22 mouse cellular contexts compared by ENCODE assay signal in genomic region chr11:82471076-82471475, GRCm38 (mm10).
DNase-seq lines count a peak whose midpoint lies in the region; ATAC-seq lines count a peak whose summit lies in the region.
"Had no signal": no experiment of that assay in that cellular context is flagged by ENCODE, and none has a peak within 500 bp of the region (broad histone marks: within the 10 kb centered on the region; RNA-seq: fewer than 3 reads in every experiment).

No protein-coding gene starts in this region.

- H3K4me2 ChIP-seq in midbrain, embryonic 14.5 days (ENCODE audit: low read length): no peak overlapping the region
- H3K4me2 ChIP-seq: embryonic facial prominence, embryonic 12.5 days; forebrain, embryonic 12.5 days had no signal

- peaks cover 18% of the 10 kb centered on the region for H3K4me1 ChIP-seq in midbrain, embryonic 10.5 days
- H3K4me1 ChIP-seq in midbrain, embryonic 14.5 days (ENCODE audit: control insufficient read depth, insufficient read depth, low read length): peaks cover 14% of the 10 kb centered on the region; the same call in 1 of the 2 replicates
- H3K4me1 ChIP-seq: embryonic facial prominence, embryonic 12.5 days had no signal

- no peaks in the 10 kb centered on the region for H3K36me3 ChIP-seq in midbrain, embryonic 10.5 days
- H3K36me3 ChIP-seq in midbrain, embryonic 14.5 days (ENCODE audit: control insufficient read depth, insufficient read depth, low read length): no peaks in the 10 kb centered on the region
- H3K36me3 ChIP-seq: embryonic facial prominence, embryonic 10.5 days; embryonic facial prominence, embryonic 12.5 days; forebrain, embryonic 12.5 days had no signal

- H3K4me3 ChIP-seq in midbrain, embryonic 10.5 days: no peak overlapping the region
- no peak overlapping the region for H3K4me3 ChIP-seq in midbrain, embryonic 14.5 days (replicated peaks; ENCODE audit: low read depth, low read length)
- H3K4me3 ChIP-seq: embryonic facial prominence, embryonic 10.5 days; embryonic facial prominence, embryonic 12.5 days; forebrain, embryonic 12.5 days had no signal

- ATAC-seq in midbrain, embryonic 14.5 days (ENCODE audit: low FRiP score, low TSS enrichment): no peak
- ATAC-seq: CD4-positive, CD25-positive, alpha-beta regulatory T cell, adult 4 months; forebrain, embryonic 14.5 days; forebrain, embryonic 16.5 days; Patski had no signal

- DNase-seq in midbrain, embryonic 10.5 days (ENCODE audit: low spot score): no peak
- DNase-seq in midbrain, embryonic 14.5 days: no peak
- DNase-seq in ES-CJ7 (ENCODE audit: low read depth, low spot score) (peak; percentile 50), WW6 (ENCODE audit: low read depth, low spot score) (peak; percentile 16), MN1 (ENCODE audit: low spot score) (no peak)
- DNase-seq in c-Kit-positive CD71-positive TER-119-positive erythroid progenitor cells, embryonic 14.5 days (ENCODE audit: low spot score): no peak
- DNase-seq: adrenal gland, adult 2 months; adrenal gland, postnatal 10 days; adrenal gland, postnatal 25 days; B cell, adult 2 months; cerebellum, adult 11-12 months; cerebellum, adult 2 months; cerebellum, adult 9-10 months; cerebellum, postnatal 10 days; cerebellum, postnatal 25 days had no signal

- no peak overlapping the region for H3K9ac ChIP-seq in midbrain, embryonic 14.5 days (replicated peaks; ENCODE audit: low read length)
- H3K9ac ChIP-seq: embryonic facial prominence, embryonic 12.5 days; forebrain, embryonic 12.5 days had no signal

- 83% methylated on average over 1 of the region's 1 CpGs for WGBS in midbrain, embryonic 10.5 days
- WGBS in midbrain, embryonic 14.5 days: 94% methylated on average over 1 of the region's 1 CpGs

- no peaks in the 10 kb centered on the region for H3K9me3 ChIP-seq in midbrain, embryonic 10.5 days (replicated peaks)
- H3K9me3 ChIP-seq in midbrain, embryonic 14.5 days (ENCODE audit: control insufficient read depth, low read length): no peaks in the 10 kb centered on the region
- H3K9me3 ChIP-seq: embryonic facial prominence, embryonic 10.5 days; embryonic facial prominence, embryonic 12.5 days; forebrain, embryonic 12.5 days had no signal

- H3K27me3 ChIP-seq in midbrain, embryonic 10.5 days (ENCODE audit: low read depth, poor library complexity, severe bottlenecking): no peaks in the 10 kb centered on the region
- H3K27me3 ChIP-seq in midbrain, embryonic 14.5 days (ENCODE audit: control insufficient read depth, insufficient read depth, low read length): no peaks in the 10 kb centered on the region
- H3K27me3 ChIP-seq: embryonic facial prominence, embryonic 12.5 days had no signal

- 0 out of 2 replicates have a peak overlapping the region, but pooled peaks have one; percentile 13 for H3K27ac ChIP-seq in midbrain, embryonic 10.5 days (replicated peaks)
- no peak overlapping the region for H3K27ac ChIP-seq in midbrain, embryonic 14.5 days (replicated peaks; ENCODE audit: low read depth, low read length)
- H3K27ac ChIP-seq: embryonic facial prominence, embryonic 10.5 days; embryonic facial prominence, embryonic 12.5 days; forebrain, embryonic 12.5 days had no signal

Comparison
In these comparisons a context has a peak if more than half of its experiments do, and no peak if none do; other contexts are left out.
1. DNase-seq: peak in ES-CJ7 (single experiment) and WW6 (single experiment); none in midbrain, embryonic 10.5 days (single experiment), midbrain, embryonic 14.5 days (single experiment), MN1 (single experiment) and c-Kit-positive CD71-positive TER-119-positive erythroid progenitor cells, embryonic 14.5 days (single experiment).